Mouse (Mus musculus): ENCODE results near the gene Ccdc148. TPM values are rescaled to one million over a fixed set of nuclear protein-coding genes. Genes with fewer than 3 reads are reported as not detected.

The Ccdc148 gene
- polyA plus RNA-seq, 1 experiment from 2014 or later: 6.3 TPM

DNA sequence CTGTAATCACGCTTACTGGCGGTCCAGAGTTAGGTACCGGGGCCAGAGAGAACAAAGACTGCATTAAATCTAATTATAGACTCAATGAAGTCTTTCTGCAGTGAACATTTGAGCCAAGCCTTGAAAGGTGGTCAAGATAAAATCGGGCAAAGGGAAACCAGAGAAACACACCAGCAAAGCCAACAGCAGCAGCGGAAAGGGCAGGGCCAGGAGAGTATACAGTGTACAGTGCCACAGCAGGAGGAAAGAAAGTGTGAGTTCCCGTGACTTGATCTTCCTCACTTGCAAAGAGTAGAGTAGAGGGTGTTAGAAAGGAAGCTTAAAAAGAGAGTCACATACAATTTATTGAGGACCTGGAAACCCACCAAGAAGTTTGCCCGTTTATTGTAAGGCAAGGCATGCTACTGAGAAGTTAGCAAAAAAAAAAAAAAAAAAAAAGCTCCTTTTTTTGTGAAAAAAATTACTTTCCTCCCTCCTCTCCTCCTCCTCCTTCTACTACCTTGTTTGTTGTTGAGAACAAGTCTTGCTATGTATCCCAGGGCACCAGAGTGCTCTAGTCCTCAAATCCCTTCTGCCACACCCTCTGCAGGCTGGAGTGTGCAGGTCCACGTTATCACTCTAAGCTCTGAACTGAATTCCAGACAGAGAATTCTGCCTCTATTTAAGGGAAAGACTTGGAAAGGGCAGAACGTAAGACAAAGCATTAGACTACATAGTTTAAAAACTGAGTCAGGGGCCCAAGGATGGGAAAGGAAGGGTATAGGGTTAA is 188.8 kb downstream of the Ccdc148 start:
- no peaks in the 10 kb centered on the region for H3K4me1 ChIP-seq
- no peak overlapping the region for H3K4me2 ChIP-seq
- H3K4me3 ChIP-seq (replicated peaks): no peak overlapping the region
- 71% methylated on average over 9 of the region's 9 CpGs for WGBS
- H3K9me3 ChIP-seq (replicated peaks): no peaks in the 10 kb centered on the region
- H3K36me3 ChIP-seq: no peaks in the 10 kb centered on the region
- H3K27me3 ChIP-seq (replicated peaks): no peaks in the 10 kb centered on the region
- no peak overlapping the region for H3K9ac ChIP-seq (replicated peaks)
- H3K27ac ChIP-seq (replicated peaks): no peak overlapping the region
- ATAC-seq (ENCODE audit: low FRiP score): no peak

DNA sequence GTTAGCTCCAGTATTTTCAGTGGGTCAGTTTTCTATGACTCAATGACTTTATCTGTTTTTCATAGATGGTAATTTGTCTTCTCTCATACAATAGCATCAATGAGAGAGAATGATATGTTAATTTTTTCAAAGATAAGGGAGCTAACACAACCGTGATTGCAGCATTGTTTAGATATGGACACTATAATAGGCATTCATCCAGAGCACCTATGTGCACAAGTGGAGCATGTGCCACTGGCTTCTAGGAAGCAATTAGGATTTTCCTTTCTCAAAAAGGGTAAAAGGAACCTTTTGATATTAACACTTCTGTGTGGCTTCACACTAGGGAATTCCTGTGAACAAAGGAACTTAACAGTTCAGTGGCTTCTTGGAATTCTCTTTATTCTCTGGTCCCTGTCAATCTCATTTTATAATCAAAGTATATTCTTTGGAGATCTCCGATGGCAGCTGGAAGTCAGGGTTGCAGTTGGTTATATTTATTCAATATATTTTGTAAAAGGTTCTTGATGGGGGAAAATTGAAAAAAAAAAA is 203.6 kb downstream of the Ccdc148 start:
- H3K27ac ChIP-seq (replicated peaks): no peak overlapping the region
- WGBS: 11% methylated on average over 2 of the region's 2 CpGs
- H3K4me1 ChIP-seq: no peaks in the 10 kb centered on the region
- H3K4me2 ChIP-seq: no peak overlapping the region
- ATAC-seq (ENCODE audit: low FRiP score): no peak
- no peak overlapping the region for H3K4me3 ChIP-seq (replicated peaks)
- no peak overlapping the region for H3K9ac ChIP-seq (replicated peaks)
- H3K27me3 ChIP-seq (replicated peaks): no peaks in the 10 kb centered on the region
- no peaks in the 10 kb centered on the region for H3K36me3 ChIP-seq
- H3K9me3 ChIP-seq (replicated peaks): no peaks in the 10 kb centered on the region

DNA sequence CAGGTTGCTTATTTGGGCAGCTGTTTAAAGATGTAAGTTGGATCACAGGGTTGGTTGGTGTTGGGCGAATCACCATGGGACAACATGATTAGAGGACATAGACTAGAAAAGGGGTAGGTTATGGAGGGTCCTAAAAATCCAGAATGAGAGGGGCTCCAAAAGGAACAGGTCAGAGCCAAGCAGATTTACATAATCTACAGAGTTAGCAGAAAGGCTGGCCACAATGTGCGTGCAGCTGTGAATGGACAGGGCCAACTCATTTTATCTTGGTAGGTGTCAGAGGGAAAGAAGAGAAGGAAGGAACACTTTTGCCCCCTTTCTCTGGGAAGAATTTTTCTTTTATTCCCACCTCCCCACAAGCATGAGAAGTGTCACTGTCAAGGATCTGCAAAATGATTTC is 204.1 kb downstream of the Ccdc148 start:
- Histone ChIP-seq H3K27ac (replicated peaks) (no peak overlapping the region), H3K4me1 (no peaks in the 10 kb centered on the region), H3K9ac (replicated peaks) (no peak overlapping the region), H3K27me3 (replicated peaks) (no peaks in the 10 kb centered on the region), H3K36me3 (no peaks in the 10 kb centered on the region), H3K9me3 (replicated peaks) (no peaks in the 10 kb centered on the region), H3K4me2 (no peak overlapping the region), H3K4me3 (replicated peaks) (no peak overlapping the region)
- ATAC-seq (ENCODE audit: low FRiP score): no peak
- 64% methylated on average over 2 of the region's 2 CpGs for WGBS

DNA sequence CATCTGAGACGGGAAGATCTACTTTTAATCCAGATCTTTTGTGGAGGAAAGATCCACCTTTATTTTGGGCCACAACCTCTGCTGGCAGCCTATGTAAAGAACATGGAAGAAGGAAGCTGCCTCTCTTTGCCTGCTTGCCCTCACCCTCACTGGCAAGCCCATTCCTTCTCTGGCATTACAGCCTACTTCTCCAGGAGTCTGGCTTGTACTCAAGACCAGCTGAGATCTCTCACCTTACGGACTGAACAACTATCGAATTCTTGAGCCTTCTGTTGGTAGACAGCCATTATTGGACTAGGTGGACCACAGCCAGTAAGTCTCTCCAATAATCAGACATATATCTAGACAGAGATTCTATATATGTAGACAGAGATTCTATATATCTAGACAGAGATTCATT is 208.4 kb downstream of the Ccdc148 start:
- Histone ChIP-seq H3K9ac (replicated peaks) (no peak overlapping the region), H3K9me3 (replicated peaks) (no peaks in the 10 kb centered on the region), H3K36me3 (no peaks in the 10 kb centered on the region), H3K4me1 (no peaks in the 10 kb centered on the region), H3K4me3 (replicated peaks) (no peak overlapping the region), H3K4me2 (no peak overlapping the region), H3K27ac (replicated peaks) (no peak overlapping the region), H3K27me3 (replicated peaks) (no peaks in the 10 kb centered on the region)
- no peak for ATAC-seq (ENCODE audit: low FRiP score)
- 92% methylated on average over 3 of the region's 3 CpGs for WGBS

DNA sequence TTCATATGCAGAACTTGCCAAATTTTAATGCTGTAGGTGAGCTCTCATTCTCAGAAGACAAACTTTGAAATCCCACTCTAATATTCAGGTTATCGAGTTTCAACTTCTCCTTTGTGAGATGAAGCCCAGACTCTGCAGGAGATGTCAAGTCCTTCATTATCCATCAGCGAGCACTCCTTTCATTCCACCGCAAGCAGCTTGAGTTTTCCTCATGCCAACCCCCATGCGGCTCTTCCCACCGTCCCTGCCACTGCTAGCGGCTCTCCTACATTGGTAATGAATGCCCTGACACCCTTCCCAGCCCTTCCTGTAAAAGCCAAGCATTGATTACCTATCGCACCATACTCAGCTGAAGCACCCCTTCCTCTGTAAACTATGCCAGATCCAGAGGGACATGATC is 211.7 kb downstream of the Ccdc148 start:
- Histone ChIP-seq H3K4me2 (no peak overlapping the region), H3K9me3 (replicated peaks) (no peaks in the 10 kb centered on the region), H3K27ac (replicated peaks) (no peak overlapping the region), H3K27me3 (replicated peaks) (no peaks in the 10 kb centered on the region), H3K9ac (replicated peaks) (no peak overlapping the region), H3K4me3 (replicated peaks) (no peak overlapping the region), H3K36me3 (no peaks in the 10 kb centered on the region), H3K4me1 (no peaks in the 10 kb centered on the region)
- 78% methylated on average over 7 of the region's 7 CpGs for WGBS
- no peak for ATAC-seq (ENCODE audit: low FRiP score)

DNA sequence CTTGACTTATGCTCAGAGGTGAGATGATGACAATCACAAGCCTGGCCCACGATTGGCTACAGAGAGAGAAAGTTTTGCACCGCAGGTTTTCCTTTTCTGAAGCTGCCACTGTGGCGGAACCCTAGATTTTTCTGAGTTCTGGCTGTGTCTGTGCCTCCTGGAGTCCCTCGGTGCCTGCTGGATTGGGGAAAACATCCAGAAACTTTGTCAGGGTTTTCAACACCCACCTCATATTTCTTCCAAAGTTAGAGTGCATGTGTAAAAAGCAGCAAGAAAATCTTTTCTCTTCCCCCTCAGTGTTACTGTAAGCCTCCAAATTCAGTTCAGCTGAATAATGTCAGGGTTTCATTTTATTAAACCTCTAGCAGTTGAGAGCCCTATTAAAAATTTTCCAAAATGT is 219.1 kb downstream of the Ccdc148 start:
- Histone ChIP-seq H3K9me3 (replicated peaks) (no peaks in the 10 kb centered on the region), H3K27ac (replicated peaks) (no peak overlapping the region), H3K4me2 (no peak overlapping the region), H3K9ac (replicated peaks) (no peak overlapping the region), H3K27me3 (replicated peaks) (no peaks in the 10 kb centered on the region), H3K36me3 (no peaks in the 10 kb centered on the region), H3K4me1 (no peaks in the 10 kb centered on the region), H3K4me3 (replicated peaks) (no peak overlapping the region)
- WGBS: 88% methylated on average over 4 of the region's 4 CpGs
- ATAC-seq (ENCODE audit: low FRiP score): no peak

DNA sequence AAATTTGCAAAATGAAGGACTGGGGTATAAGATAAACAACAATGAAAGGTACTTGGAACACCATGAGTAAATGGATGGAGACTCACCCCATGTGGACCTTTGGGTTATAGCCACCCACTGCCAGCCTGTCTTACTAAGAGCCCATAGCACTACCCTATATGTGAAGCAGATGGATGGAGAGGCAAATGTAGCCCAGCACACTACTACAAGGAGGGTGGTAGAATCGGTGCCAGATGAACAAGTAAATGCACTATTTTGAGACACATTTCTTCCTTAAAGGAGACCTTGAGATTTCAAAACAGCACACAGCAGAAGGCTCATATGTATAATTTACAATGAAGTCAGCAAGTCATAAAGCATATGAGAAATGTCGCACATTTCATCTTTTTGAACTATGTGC is 234.9 kb downstream of the Ccdc148 start:
- ATAC-seq (ENCODE audit: low FRiP score): no peak
- no peaks in the 10 kb centered on the region for H3K4me1 ChIP-seq
- H3K27ac ChIP-seq (replicated peaks): no peak overlapping the region
- H3K27me3 ChIP-seq (replicated peaks): no peaks in the 10 kb centered on the region
- H3K4me3 ChIP-seq (replicated peaks): no peak overlapping the region
- H3K9ac ChIP-seq (replicated peaks): no peak overlapping the region
- no peaks in the 10 kb centered on the region for H3K36me3 ChIP-seq
- no peak overlapping the region for H3K4me2 ChIP-seq
- H3K9me3 ChIP-seq (replicated peaks): no peaks in the 10 kb centered on the region
- 85% methylated on average over 2 of the region's 2 CpGs for WGBS

DNA sequence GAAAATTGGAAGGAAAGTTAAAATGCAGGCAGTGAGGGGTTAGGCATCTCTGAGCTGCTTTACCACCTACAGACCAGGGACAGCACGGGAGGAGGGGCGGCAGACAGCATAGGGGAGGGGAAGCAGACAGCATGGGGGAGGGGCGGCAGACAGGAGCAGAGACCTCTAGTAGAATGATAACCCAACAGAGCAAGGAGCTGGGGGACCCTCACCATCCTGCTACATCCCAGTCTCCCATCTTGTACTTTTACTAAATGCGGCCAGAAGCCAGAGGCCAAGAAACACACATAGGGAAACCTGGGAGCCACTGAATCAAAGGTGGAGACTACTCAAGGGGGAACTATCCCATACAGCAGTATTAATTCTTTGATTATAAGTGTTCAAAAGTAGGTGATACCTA is 242.1 kb downstream of the Ccdc148 start:
- H3K4me3 ChIP-seq (replicated peaks): no peak overlapping the region
- H3K9ac ChIP-seq (replicated peaks): no peak overlapping the region
- WGBS: 59% methylated on average over 4 of the region's 4 CpGs
- H3K27me3 ChIP-seq (replicated peaks): no peaks in the 10 kb centered on the region
- no peaks in the 10 kb centered on the region for H3K9me3 ChIP-seq (replicated peaks)
- H3K4me2 ChIP-seq: no peak overlapping the region
- no peak overlapping the region for H3K27ac ChIP-seq (replicated peaks)
- H3K4me1 ChIP-seq: no peaks in the 10 kb centered on the region
- ATAC-seq (ENCODE audit: low FRiP score): no peak
- no peaks in the 10 kb centered on the region for H3K36me3 ChIP-seq

DNA sequence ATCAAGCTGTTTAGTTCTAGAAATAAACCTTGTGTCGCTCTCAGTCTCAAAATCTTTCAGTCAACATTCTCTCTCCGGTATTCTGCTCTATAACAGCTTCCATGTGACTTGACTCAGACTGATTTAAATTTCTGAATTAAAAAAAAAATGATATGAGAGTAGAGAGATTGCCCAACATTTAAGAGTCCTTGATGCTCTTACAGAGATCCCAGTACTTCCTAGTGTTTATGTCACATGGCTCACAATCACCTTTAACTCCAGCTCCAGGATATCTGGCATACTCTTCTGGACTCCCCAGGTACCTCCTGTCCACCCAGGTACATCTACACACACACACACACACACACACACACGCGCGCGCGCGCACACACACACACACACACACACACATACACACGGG is 248.1 kb downstream of the Ccdc148 start:
- Histone ChIP-seq H3K27ac (replicated peaks) (no peak overlapping the region), H3K4me3 (replicated peaks) (no peak overlapping the region), H3K36me3 (no peaks in the 10 kb centered on the region), H3K4me1 (no peaks in the 10 kb centered on the region), H3K27me3 (replicated peaks) (no peaks in the 10 kb centered on the region), H3K4me2 (no peak overlapping the region), H3K9me3 (replicated peaks) (no peaks in the 10 kb centered on the region), H3K9ac (replicated peaks) (no peak overlapping the region)
- 87% methylated on average over 3 of the region's 9 CpGs for WGBS
- ATAC-seq (ENCODE audit: low FRiP score): no peak

DNA sequence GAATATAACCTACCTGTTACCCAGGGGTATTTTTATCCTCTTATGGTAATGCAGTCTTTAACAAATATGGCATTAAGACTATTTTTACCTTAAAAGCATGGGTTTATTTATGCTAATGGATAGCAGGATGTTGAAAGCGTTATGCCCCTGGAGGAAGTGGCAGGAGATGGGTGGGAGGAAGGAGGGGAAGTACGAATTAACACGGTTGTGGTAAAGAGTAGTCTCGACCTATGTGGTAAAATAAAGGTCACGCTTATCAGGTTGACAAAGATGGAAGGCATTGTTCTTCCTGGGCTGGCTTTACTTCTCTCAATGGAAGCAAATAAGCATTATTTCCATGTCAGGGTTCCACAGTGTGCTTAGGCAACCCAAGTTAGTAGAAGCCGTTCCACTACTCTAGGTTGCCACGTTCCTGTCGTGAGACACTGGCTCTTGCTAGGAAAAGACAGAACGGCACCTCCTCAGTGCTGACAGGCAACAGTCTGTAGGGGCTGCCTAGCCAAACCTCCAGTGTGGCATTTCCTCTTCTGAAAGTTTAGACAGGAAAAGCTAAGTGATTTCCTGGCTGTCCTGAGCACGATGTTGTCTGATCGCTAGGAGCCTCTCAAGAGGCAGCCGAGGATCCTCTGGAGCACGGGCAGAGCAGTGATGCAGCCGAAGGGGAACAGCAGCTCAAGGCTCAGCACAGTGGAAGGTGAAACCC is 253.5 kb downstream of the Ccdc148 start:
- H3K4me2 ChIP-seq: no peak overlapping the region
- no peaks in the 10 kb centered on the region for H3K4me1 ChIP-seq
- no peak overlapping the region for H3K4me3 ChIP-seq (replicated peaks)
- no peaks in the 10 kb centered on the region for H3K9me3 ChIP-seq (replicated peaks)
- no peaks in the 10 kb centered on the region for H3K36me3 ChIP-seq
- 37% methylated on average over 14 of the region's 14 CpGs for WGBS
- no peak overlapping the region for H3K9ac ChIP-seq (replicated peaks)
- H3K27ac ChIP-seq (replicated peaks): no peak overlapping the region
- no peak for ATAC-seq (ENCODE audit: low FRiP score)
- H3K27me3 ChIP-seq (replicated peaks): no peaks in the 10 kb centered on the region

DNA sequence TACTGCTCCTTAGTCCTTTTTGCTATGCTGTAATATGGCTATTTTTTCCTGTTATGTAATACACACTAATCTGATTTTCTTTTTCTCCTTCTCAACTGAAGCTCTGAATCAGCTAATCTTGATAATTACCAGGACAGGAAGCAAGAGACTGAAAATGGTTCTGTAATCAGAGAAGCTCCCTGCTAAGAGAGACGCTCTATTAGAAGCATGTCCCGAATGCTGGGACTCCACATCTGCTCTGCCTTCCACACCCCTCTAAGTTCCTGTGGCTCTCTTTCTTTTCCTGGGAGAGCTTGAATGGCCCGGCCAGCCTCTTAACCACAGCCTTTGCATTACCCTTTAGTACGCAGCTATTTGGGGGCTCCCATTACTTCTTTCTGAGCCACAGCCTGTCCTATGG is 255.4 kb downstream of the Ccdc148 start:
- no peaks in the 10 kb centered on the region for H3K27me3 ChIP-seq (replicated peaks)
- no peak overlapping the region for H3K4me3 ChIP-seq (replicated peaks)
- no peaks in the 10 kb centered on the region for H3K4me1 ChIP-seq
- ATAC-seq (ENCODE audit: low FRiP score): no peak
- 62% methylated on average over 4 of the region's 4 CpGs for WGBS
- no peaks in the 10 kb centered on the region for H3K9me3 ChIP-seq (replicated peaks)
- H3K36me3 ChIP-seq: no peaks in the 10 kb centered on the region
- no peak overlapping the region for H3K9ac ChIP-seq (replicated peaks)
- no peak overlapping the region for H3K4me2 ChIP-seq
- no peak overlapping the region for H3K27ac ChIP-seq (replicated peaks)

DNA sequence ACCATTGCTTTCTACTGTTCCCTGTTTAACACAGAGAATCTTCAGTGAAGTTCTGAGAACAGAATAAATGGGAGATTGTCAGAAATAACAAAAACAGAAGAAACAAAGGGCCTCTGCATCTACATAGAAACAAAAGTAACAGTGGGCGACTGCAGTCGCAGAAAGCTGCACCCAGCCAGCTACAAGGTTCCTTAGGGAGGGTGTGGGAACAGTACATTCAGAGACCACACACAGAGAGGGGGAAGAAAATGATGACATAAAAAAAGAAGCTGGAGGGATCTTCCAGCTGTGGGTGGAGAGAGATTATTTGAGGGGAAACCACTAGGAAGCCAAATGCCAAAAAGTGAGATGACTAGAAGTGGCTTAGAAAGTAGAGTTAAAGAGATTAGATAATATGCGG is 280.6 kb downstream of the Ccdc148 start:
- WGBS: 43% methylated on average over 3 of the region's 3 CpGs
- no peak for ATAC-seq (ENCODE audit: low FRiP score)
- no peak overlapping the region for H3K9ac ChIP-seq (replicated peaks)
- no peak overlapping the region for H3K4me3 ChIP-seq (replicated peaks)
- no peaks in the 10 kb centered on the region for H3K4me1 ChIP-seq
- H3K4me2 ChIP-seq: no peak overlapping the region
- no peak overlapping the region for H3K27ac ChIP-seq (replicated peaks)
- no peaks in the 10 kb centered on the region for H3K27me3 ChIP-seq (replicated peaks)
- no peaks in the 10 kb centered on the region for H3K9me3 ChIP-seq (replicated peaks)
- no peaks in the 10 kb centered on the region for H3K36me3 ChIP-seq
